Mouse (Mus musculus): ENCODE measurements around the gene Inhbe.

GRCm38 (mm10) chr10:127333152-127333551, 21.1 kb downstream of the Inhbe start:
- TF ChIP-seq CTCF (IDR thresholded peaks at IDR 0.05; ENCODE audit: low read depth, low read length) (peak; percentile 51), EP300 (IDR thresholded peaks at IDR 0.05; ENCODE audit: insufficient read depth, low read depth, low read length) (no peak), POLR2A (IDR thresholded peaks at IDR 0.05; ENCODE audit: insufficient read depth, low read length) (no peak)
